Mouse (Mus musculus) adrenal gland, postnatal 25 days (tissue): ENCODE data around the gene Gpm6a. TPM values are rescaled to one million over a fixed set of nuclear protein-coding genes. Genes with fewer than 3 reads are reported as not detected.
A peak's percentile ranks its signal among the peaks of the same experiment; 100 is the strongest.
"Not testable (repeated sequence)": the region's sequence is repeated elsewhere in the genome, so short reads cannot be mapped to it uniquely, and the experiment has no call there.

ENCODE experiments used
- DNase-seq: peaks from one replicate; pipeline ENCODE4 v3.0.0; 2021; ENCODE audit warnings: mixed read lengths
- total RNA-seq: library from RNA; stranded (reverse); gene quantifications from 2 replicates; pipeline ENCODE4 v1.2.3, GENCODE M21; 2021

The Gpm6a gene
- total RNA-seq, 1 experiment from 2014 or later, result 1.2 TPM

GRCm38 (mm10) chr8:55012228-55012627 is 57.6 kb downstream of the Gpm6a start:
- DNase-seq, result no peak

GRCm38 (mm10) chr8:55017071-55017470 is 62.4 kb downstream of the Gpm6a start:
- no peak for DNase-seq

- DNase-seq, result no peak
Measured at GRCm38 (mm10) chr8:55025851-55026660, 71.4 kb downstream of the Gpm6a start.

GRCm38 (mm10) chr8:55026661-55027000 is 72.0 kb downstream of the Gpm6a start:
- DNase-seq, result no peak

DNA sequence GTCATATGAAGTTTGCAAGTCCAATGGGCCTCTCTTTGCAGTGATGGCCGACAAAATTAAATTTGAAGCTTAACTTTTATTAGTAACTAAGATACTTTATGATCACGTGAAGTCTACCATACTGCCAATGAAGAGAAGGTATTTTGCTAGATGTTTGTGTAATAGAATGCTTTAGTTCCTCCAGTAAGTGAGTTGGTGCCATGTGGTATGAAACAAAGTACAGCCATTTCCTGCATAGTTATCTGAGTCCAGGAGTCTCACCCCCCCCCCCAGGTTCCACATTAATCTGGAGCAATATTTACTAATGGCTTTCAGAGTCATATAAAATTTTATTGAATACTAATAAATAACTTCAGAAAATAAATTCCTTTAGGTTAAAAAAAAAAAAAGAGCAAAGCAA is 73.7 kb downstream of the Gpm6a start:
- DNase-seq, result no peak

GRCm38 (mm10) chr8:55031099-55031498 is 76.5 kb downstream of the Gpm6a start:
- DNase-seq, result no peak

DNA sequence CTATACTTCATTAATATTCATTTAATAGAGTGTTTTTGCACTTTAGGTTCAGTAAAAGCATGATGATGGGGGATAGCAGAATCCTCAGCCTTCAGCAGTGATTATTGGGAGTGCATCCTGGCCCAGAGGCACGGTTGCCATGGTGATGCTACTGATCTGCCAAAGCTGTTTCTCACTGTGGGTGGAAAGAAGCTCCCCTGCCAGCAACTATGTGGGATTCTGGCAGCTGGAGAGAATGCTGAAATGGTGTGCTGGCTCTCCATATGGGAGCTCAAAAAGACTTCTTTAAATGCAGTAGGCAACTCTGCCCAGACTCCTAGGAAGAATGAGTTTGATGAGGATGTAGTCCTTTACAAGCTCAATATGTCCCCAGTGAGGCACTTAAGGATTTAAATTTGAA is 79.7 kb downstream of the Gpm6a start:
- peak; percentile 16 for DNase-seq

GRCm38 (mm10) chr8:55035416-55035815 is 80.8 kb downstream of the Gpm6a start:
- no peak for DNase-seq

GRCm38 (mm10) chr8:55042955-55043354 is 88.3 kb downstream of the Gpm6a start:
- no peak for DNase-seq

- no peak for DNase-seq
Measured at GRCm38 (mm10) chr8:55048396-55048795, 93.8 kb downstream of the Gpm6a start.

DNA sequence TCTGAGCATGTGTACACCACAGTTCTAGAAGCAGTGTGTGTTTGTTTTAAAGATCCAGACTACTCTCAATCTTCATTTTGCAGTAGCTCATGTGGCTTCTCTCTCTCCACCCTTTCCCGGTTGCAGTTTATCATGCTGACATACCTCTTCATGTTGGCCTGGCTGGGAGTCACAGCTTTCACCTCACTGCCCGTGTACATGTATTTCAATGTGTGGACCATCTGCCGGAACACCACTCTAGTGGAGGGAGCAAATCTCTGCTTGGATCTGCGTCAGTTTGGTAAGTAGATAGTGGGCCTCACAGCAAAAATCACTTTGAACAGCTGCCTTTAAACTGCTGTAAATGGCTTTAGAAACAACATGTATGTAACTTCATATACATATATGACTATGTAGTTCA is 95.3 kb downstream of the Gpm6a start:
- DNase-seq, result no peak

- DNase-seq, result not testable (repeated sequence)
Measured at GRCm38 (mm10) chr8:55068811-55069210, 114.2 kb downstream of the Gpm6a start.

GRCm38 (mm10) chr8:55073481-55073880 is 118.8 kb downstream of the Gpm6a start:
- DNase-seq, result no peak

GRCm38 (mm10) chr8:55102195-55102594 is 147.6 kb downstream of the Gpm6a start:
- no peak for DNase-seq

GRCm38 (mm10) chr8:55103065-55103464 is 148.4 kb downstream of the Gpm6a start:
- no peak for DNase-seq

- no peak for DNase-seq
Measured at GRCm38 (mm10) chr8:55103891-55104481, 149.3 kb downstream of the Gpm6a start.

Other genes starting within 250 kb of the Gpm6a start
- 0.24 TPM in 1 of 2 replicates, not detected in the other for gene Wdr17, start 67.7 kb upstream of the Gpm6a start, total RNA-seq